ENCODE assay signal across 21 mouse cellular contexts in the genomic region with DNA sequence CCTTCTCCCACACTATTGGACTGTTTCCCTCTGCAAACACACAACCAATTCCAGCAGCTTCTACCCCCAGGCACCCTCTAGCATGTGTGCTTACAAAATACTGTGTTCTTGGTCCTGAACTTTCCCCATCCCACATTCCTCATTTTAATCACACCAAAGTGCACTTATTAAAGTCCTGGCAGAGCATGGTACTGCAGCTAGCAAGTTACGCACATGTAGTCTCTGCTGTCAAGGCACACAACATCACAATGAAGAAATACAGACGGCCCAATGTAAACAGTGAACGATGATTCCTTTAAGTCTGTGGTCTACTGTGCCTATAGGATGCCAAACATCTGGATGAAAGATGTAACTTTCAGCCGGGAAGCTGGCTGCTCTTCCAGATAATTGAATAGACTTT.
DNase-seq lines count a peak whose midpoint lies in the region; ATAC-seq and TF ChIP-seq lines count a peak whose summit lies in the region.
"Had no signal": no experiment of that assay in that cellular context is flagged by ENCODE, and none has a peak within 500 bp of the region (broad histone marks: within the 10 kb centered on the region; RNA-seq: fewer than 3 reads in every experiment).

No protein-coding gene starts in this region.

- no peak overlapping the region for H3K27ac ChIP-seq in layer of hippocampus, adult 2 months
- no peak overlapping the region for H3K27ac ChIP-seq in stomach, embryonic 14.5 days (ENCODE audit: low read length)
- no peak overlapping the region for H3K27ac ChIP-seq in stomach, postnatal 0 days (replicated peaks)
- H3K27ac ChIP-seq: kidney, embryonic 15.5 days; midbrain, embryonic 15.5 days; neural tube, embryonic 15.5 days had no signal

- no peaks in the 10 kb centered on the region for H3K36me3 ChIP-seq in stomach, embryonic 14.5 days (ENCODE audit: control insufficient read depth, insufficient read depth, low read length)
- no peaks in the 10 kb centered on the region for H3K36me3 ChIP-seq in stomach, postnatal 0 days (ENCODE audit: control insufficient read depth, insufficient read depth, low read length)
- H3K36me3 ChIP-seq: kidney, embryonic 15.5 days; midbrain, embryonic 15.5 days; neural tube, embryonic 15.5 days had no signal

- no peak for DNase-seq in layer of hippocampus, adult 2 months (ENCODE audit: low spot score in 2 of 2)
- DNase-seq in layer of hippocampus, postnatal 14 days (ENCODE audit: low spot score in 2 of 2), result no peak
- DNase-seq in stomach, postnatal 0 days (ENCODE audit: low spot score), result no peak
- DNase-seq in gonadal fat pad, adult 2 months (ENCODE audit: low read depth), result peak; percentile 75
- DNase-seq in Muller cell, postnatal 12 days (ENCODE audit: inconsistent ontology term), result no peak
- no peak for DNase-seq in urinary bladder, postnatal 36 days (ENCODE audit: low spot score in 2 of 2)
- DNase-seq in spleen, adult 12 weeks (ENCODE audit: low spot score), result no peak
- DNase-seq: adrenal gland, adult 8-10 months; cerebellum, adult 9-10 months; gastrocnemius, postnatal 36 days; layer of hippocampus, postnatal 36 days; spleen, adult 18-20 months had no signal

- TF ChIP-seq EP300 in stomach, postnatal 0 days (optimal IDR thresholded peaks at IDR 0.05), result no peak

- H3K27me3 ChIP-seq in stomach, embryonic 14.5 days (ENCODE audit: control insufficient read depth, insufficient read depth, low read length), result no peaks in the 10 kb centered on the region
- H3K27me3 ChIP-seq in stomach, postnatal 0 days (ENCODE audit: control insufficient read depth, insufficient read depth, low read length), result no peaks in the 10 kb centered on the region
- H3K27me3 ChIP-seq: kidney, embryonic 15.5 days; midbrain, embryonic 15.5 days; neural tube, embryonic 15.5 days had no signal

- ATAC-seq in stomach, embryonic 14.5 days (ENCODE audit: insufficient number of reproducible peaks, insufficient read depth, low FRiP score, low read depth), result peak; percentile 88; the same call in 1 of the 2 replicates
- no peak; the same call in 1 of the 2 replicates for ATAC-seq in stomach, postnatal 0 days (ENCODE audit: low FRiP score, low TSS enrichment)
- ATAC-seq: forebrain, embryonic 16.5 days; inflammation-experienced regulatory T-cells, adult 6 months; midbrain, embryonic 15.5 days had no signal

- 0 out of 2 replicates have a peak, but pooled peaks have one; percentile 5 for TF ChIP-seq CTCF in layer of hippocampus, adult 2 months (conservative IDR thresholded peaks at IDR 0.05)
- no peak for TF ChIP-seq CTCF in stomach, postnatal 0 days (IDR thresholded peaks at IDR 0.05; ENCODE audit: low read depth)

- no peaks in the 10 kb centered on the region for H3K9me3 ChIP-seq in stomach, embryonic 14.5 days (ENCODE audit: control insufficient read depth, low read depth, low read length)
- no peaks in the 10 kb centered on the region for H3K9me3 ChIP-seq in stomach, postnatal 0 days (ENCODE audit: control insufficient read depth, low read length)
- H3K9me3 ChIP-seq: kidney, embryonic 15.5 days; midbrain, embryonic 15.5 days; neural tube, embryonic 15.5 days had no signal

- H3K4me1 ChIP-seq in stomach, embryonic 14.5 days (ENCODE audit: control insufficient read depth, insufficient read depth, low read length), result peaks cover 5% of the 10 kb centered on the region; the same call in 1 of the 2 replicates
- H3K4me1 ChIP-seq in stomach, postnatal 0 days (replicated peaks; ENCODE audit: control insufficient read depth, insufficient read depth), result no peaks in the 10 kb centered on the region
- H3K4me1 ChIP-seq: kidney, embryonic 15.5 days; midbrain, embryonic 15.5 days; neural tube, embryonic 15.5 days had no signal

- H3K9ac ChIP-seq in stomach, embryonic 14.5 days (replicated peaks; ENCODE audit: low read depth, low read length), result no peak overlapping the region
- no peak overlapping the region for H3K9ac ChIP-seq in stomach, postnatal 0 days (ENCODE audit: low read length)
- H3K9ac ChIP-seq: kidney, embryonic 15.5 days; midbrain, embryonic 15.5 days; neural tube, embryonic 15.5 days had no signal

- no peak overlapping the region for H3K4me2 ChIP-seq in stomach, embryonic 14.5 days (replicated peaks; ENCODE audit: low read depth, low read length)
- no peak overlapping the region for H3K4me2 ChIP-seq in stomach, postnatal 0 days (replicated peaks; ENCODE audit: low read depth)
- H3K4me2 ChIP-seq: heart, embryonic 11.5 days; kidney, embryonic 15.5 days; liver, embryonic 11.5 days; midbrain, embryonic 15.5 days; neural tube, embryonic 15.5 days had no signal

- H3K4me3 ChIP-seq in layer of hippocampus, adult 2 months, result no peak overlapping the region
- no peak overlapping the region for H3K4me3 ChIP-seq in stomach, embryonic 14.5 days (ENCODE audit: low read depth, low read length)
- no peak overlapping the region for H3K4me3 ChIP-seq in stomach, postnatal 0 days (ENCODE audit: low read depth, low read length)
- H3K4me3 ChIP-seq: kidney, embryonic 15.5 days; midbrain, embryonic 15.5 days; myocyte; neural tube, embryonic 15.5 days had no signal

- 20% methylated on average over 4 of the region's 4 CpGs for WGBS in stomach, embryonic 14.5 days
- WGBS in stomach, postnatal 0 days, result 33% methylated on average over 4 of the region's 4 CpGs
